Mouse (Mus musculus) retina, adult 2 months (tissue): ENCODE measurements at regions not wholly inside any gene's neighbourhood (a gene's known extent, or its start where the extent isn't known, plus 50 kb on each side); places are given as distances from the start of the nearest gene placed in this dataset.

ENCODE experiments used
- DNase-seq: peaks from one replicate; pipeline ENCODE4 v3.0.0-alpha.2; 2012; ENCODE audit warnings: low read depth, low spot score

GRCm38 (mm10) chrX:10984894-10985293 is 270.1 kb downstream of the Mid1ip1 start:
- DNase-seq = no peak

GRCm38 (mm10) chrX:10991871-10992210 is 277.0 kb downstream of the Mid1ip1 start:
- DNase-seq = no peak

- no peak for DNase-seq
These were observed 277.6 kb downstream of the Mid1ip1 start for GRCm38 (mm10) chrX:10992211-10993004.

- no peak for DNase-seq
These were observed 278.2 kb downstream of the Mid1ip1 start for GRCm38 (mm10) chrX:10993005-10993377.

GRCm38 (mm10) chrX:10994910-10995309 is 280.1 kb downstream of the Mid1ip1 start:
- no peak for DNase-seq

- no peak for DNase-seq
These were observed 286.4 kb downstream of the Mid1ip1 start for GRCm38 (mm10) chrX:11001180-11001579.

- DNase-seq = no peak
These were observed 259.8 kb upstream of the H2al1a start for GRCm38 (mm10) chrX:11039278-11039677.

- no peak for DNase-seq
These were observed 252.3 kb upstream of the H2al1a start for GRCm38 (mm10) chrX:11046769-11047168.

- DNase-seq = no peak
These were observed 216.9 kb upstream of the H2al1a start for GRCm38 (mm10) chrX:11082171-11082570.

- DNase-seq = no peak
These were observed 216.2 kb upstream of the H2al1a start for GRCm38 (mm10) chrX:11082845-11083244.

- no peak for DNase-seq
These were observed 212.6 kb upstream of the H2al1a start for GRCm38 (mm10) chrX:11086257-11087072.

GRCm38 (mm10) chrX:11087913-11088312 is 211.1 kb upstream of the H2al1a start:
- DNase-seq = no peak

GRCm38 (mm10) chrX:11088506-11088905 is 210.6 kb upstream of the H2al1a start:
- DNase-seq = no peak

- no peak for DNase-seq
These were observed 208.6 kb upstream of the H2al1a start for GRCm38 (mm10) chrX:11090432-11090831.

GRCm38 (mm10) chrX:11097581-11098254 is 201.3 kb upstream of the H2al1a start:
- DNase-seq = no peak

GRCm38 (mm10) chrX:11098366-11098765 is 200.7 kb upstream of the H2al1a start:
- no peak for DNase-seq

- no peak for DNase-seq
These were observed 199.6 kb upstream of the H2al1a start for GRCm38 (mm10) chrX:11099146-11100087.

- no peak for DNase-seq
These were observed 198.1 kb upstream of the H2al1a start for GRCm38 (mm10) chrX:11100935-11101334.

GRCm38 (mm10) chrX:11131253-11131652 is 167.8 kb upstream of the H2al1a start:
- no peak for DNase-seq

GRCm38 (mm10) chrX:11139971-11140421 is 159.1 kb upstream of the H2al1a start:
- DNase-seq = no peak

GRCm38 (mm10) chrX:11141294-11141693 is 157.8 kb upstream of the H2al1a start:
- no peak for DNase-seq
